22 mouse cellular contexts compared by ENCODE assay signal in genomic region chr12:26867731-26868130, GRCm38 (mm10).
DNase-seq lines count a peak whose midpoint lies in the region; ATAC-seq and TF ChIP-seq lines count a peak whose summit lies in the region.
"Had no signal": no experiment of that assay in that cellular context is flagged by ENCODE, and none has a peak within 500 bp of the region (broad histone marks: within the 10 kb centered on the region; RNA-seq: fewer than 3 reads in every experiment).

No protein-coding gene starts in this region.

- no peak overlapping the region for H3K4me2 ChIP-seq in forebrain, embryonic 15.5 days (replicated peaks)
- no peak overlapping the region for H3K4me2 ChIP-seq in forebrain, embryonic 12.5 days
- no peak overlapping the region for H3K4me2 ChIP-seq in hindbrain, embryonic 14.5 days (replicated peaks)
- no peak overlapping the region for H3K4me2 ChIP-seq in hindbrain, embryonic 16.5 days (ENCODE audit: low read length)
- H3K4me2 ChIP-seq in forebrain, postnatal 0 days (ENCODE audit: low read depth): no peak overlapping the region
- H3K4me2 ChIP-seq: embryonic facial prominence, embryonic 15.5 days; heart, embryonic 12.5 days; hindbrain, embryonic 15.5 days had no signal

- no peak overlapping the region for H3K9ac ChIP-seq in forebrain, embryonic 15.5 days (replicated peaks)
- no peak overlapping the region for H3K9ac ChIP-seq in forebrain, embryonic 12.5 days
- H3K9ac ChIP-seq in hindbrain, embryonic 14.5 days: no peak overlapping the region
- H3K9ac ChIP-seq in hindbrain, embryonic 16.5 days (ENCODE audit: low read depth, low read length): no peak overlapping the region
- H3K9ac ChIP-seq in forebrain, postnatal 0 days: no peak overlapping the region
- H3K9ac ChIP-seq: embryonic facial prominence, embryonic 15.5 days; heart, embryonic 12.5 days; hindbrain, embryonic 15.5 days had no signal

- DNase-seq in hindbrain, embryonic 14.5 days (ENCODE audit: low spot score): no peak
- DNase-seq in brain, embryonic 14.5 days (ENCODE audit: low read depth): peak; percentile 66
- no peak for DNase-seq in forebrain, postnatal 0 days
- DNase-seq: adrenal gland, postnatal 14 days; cerebellum, adult 2 months; cerebellum, postnatal 14 days; embryo, embryonic 11 days; gastrocnemius, adult 2 months; gastrocnemius, postnatal 36 days; heart, adult 18-20 months; kidney, adult 11 months; kidney, adult 9 months had no signal

- no peak overlapping the region for H3K27ac ChIP-seq in forebrain, embryonic 15.5 days (replicated peaks)
- H3K27ac ChIP-seq in forebrain, embryonic 12.5 days: no peak overlapping the region
- H3K27ac ChIP-seq in hindbrain, embryonic 14.5 days: peak overlapping the region; percentile 58
- H3K27ac ChIP-seq in hindbrain, embryonic 16.5 days (ENCODE audit: low read depth, low read length): no peak overlapping the region
- H3K27ac ChIP-seq in forebrain, postnatal 0 days (ENCODE audit: low read depth, low read length): no peak overlapping the region
- H3K27ac ChIP-seq: embryonic facial prominence, embryonic 15.5 days; gastrocnemius, adult 2 months; hindbrain, embryonic 15.5 days had no signal

- no peak overlapping the region for H3K4me3 ChIP-seq in forebrain, embryonic 15.5 days
- no peak overlapping the region for H3K4me3 ChIP-seq in forebrain, embryonic 12.5 days (replicated peaks)
- H3K4me3 ChIP-seq in hindbrain, embryonic 14.5 days (replicated peaks; ENCODE audit: low read length): no peak overlapping the region
- no peak overlapping the region for H3K4me3 ChIP-seq in hindbrain, embryonic 16.5 days (ENCODE audit: low read length)
- no peak overlapping the region for H3K4me3 ChIP-seq in forebrain, postnatal 0 days (ENCODE audit: low read depth, low read length)
- H3K4me3 ChIP-seq: embryonic facial prominence, embryonic 15.5 days; erythroblast, embryonic 14.5 days; gastrocnemius, adult 2 months; heart, embryonic 12.5 days; hindbrain, embryonic 15.5 days had no signal

- 64% methylated on average over 6 of the region's 6 CpGs for WGBS in forebrain, embryonic 15.5 days
- 71% methylated on average over 6 of the region's 6 CpGs for WGBS in forebrain, embryonic 12.5 days
- 63% methylated on average over 6 of the region's 6 CpGs for WGBS in hindbrain, embryonic 14.5 days
- 59% methylated on average over 6 of the region's 6 CpGs for WGBS in hindbrain, embryonic 16.5 days
- WGBS in forebrain, postnatal 0 days: 56% methylated on average over 6 of the region's 6 CpGs

- 0 out of 2 replicates have a peak, but pooled peaks have one; percentile 41 for ATAC-seq in forebrain, embryonic 15.5 days (replicated peaks)
- no peak for ATAC-seq in forebrain, embryonic 12.5 days (ENCODE audit: low FRiP score)
- no peak for ATAC-seq in hindbrain, embryonic 14.5 days (ENCODE audit: low FRiP score)
- ATAC-seq in hindbrain, embryonic 16.5 days: no peak
- ATAC-seq in forebrain, postnatal 0 days: peak; percentile 42; the same call in 1 of the 2 replicates
- ATAC-seq: activated CD4-positive, CD25-positive, alpha-beta regulatory T cell, adult 4 months; Patski had no signal

- peaks cover 3% of the 10 kb centered on the region; the same call in 1 of the 2 replicates for H3K4me1 ChIP-seq in forebrain, embryonic 15.5 days
- no peaks in the 10 kb centered on the region for H3K4me1 ChIP-seq in forebrain, embryonic 12.5 days
- H3K4me1 ChIP-seq in hindbrain, embryonic 14.5 days (replicated peaks; ENCODE audit: control insufficient read depth, insufficient read depth, low read length): 0 out of 2 replicates have a peak, but pooled peaks cover 4% of the 10 kb centered on the region
- H3K4me1 ChIP-seq in hindbrain, embryonic 16.5 days (ENCODE audit: control insufficient read depth, insufficient read depth, low read depth, low read length): no peaks in the 10 kb centered on the region
- no peaks in the 10 kb centered on the region for H3K4me1 ChIP-seq in forebrain, postnatal 0 days (ENCODE audit: insufficient read depth)
- H3K4me1 ChIP-seq: embryonic facial prominence, embryonic 15.5 days; heart, embryonic 12.5 days; hindbrain, embryonic 15.5 days had no signal

- H3K27me3 ChIP-seq in forebrain, embryonic 15.5 days: no peaks in the 10 kb centered on the region
- H3K27me3 ChIP-seq in forebrain, embryonic 12.5 days: no peaks in the 10 kb centered on the region
- no peaks in the 10 kb centered on the region for H3K27me3 ChIP-seq in hindbrain, embryonic 14.5 days (ENCODE audit: control insufficient read depth, insufficient read depth, low read length)
- no peaks in the 10 kb centered on the region for H3K27me3 ChIP-seq in hindbrain, embryonic 16.5 days (replicated peaks; ENCODE audit: control insufficient read depth, insufficient read depth, low read length)
- H3K27me3 ChIP-seq in forebrain, postnatal 0 days (ENCODE audit: insufficient read depth, low read length): no peaks in the 10 kb centered on the region
- H3K27me3 ChIP-seq: CH12.LX; embryonic facial prominence, embryonic 15.5 days; heart, embryonic 12.5 days; hindbrain, embryonic 15.5 days; Patski had no signal

- no peaks in the 10 kb centered on the region for H3K36me3 ChIP-seq in forebrain, embryonic 15.5 days
- no peaks in the 10 kb centered on the region for H3K36me3 ChIP-seq in forebrain, embryonic 12.5 days (replicated peaks)
- no peaks in the 10 kb centered on the region for H3K36me3 ChIP-seq in hindbrain, embryonic 14.5 days (replicated peaks; ENCODE audit: control insufficient read depth, insufficient read depth)
- no peaks in the 10 kb centered on the region for H3K36me3 ChIP-seq in hindbrain, embryonic 16.5 days (ENCODE audit: control insufficient read depth, insufficient read depth, low read length)
- no peaks in the 10 kb centered on the region for H3K36me3 ChIP-seq in forebrain, postnatal 0 days (ENCODE audit: insufficient read depth)
- H3K36me3 ChIP-seq: embryonic facial prominence, embryonic 15.5 days; heart, embryonic 12.5 days; hindbrain, embryonic 15.5 days had no signal

- no peak for TF ChIP-seq CTCF in brain, embryonic 14.5 days (IDR thresholded peaks at IDR 0.05; ENCODE audit: borderline replicate concordance, extremely low read depth, insufficient read depth, insufficient read length)
- peak; percentile 22 for TF ChIP-seq CTCF in forebrain, postnatal 0 days (IDR thresholded peaks at IDR 0.05; ENCODE audit: low read depth)

- no peak for TF ChIP-seq POLR2A in brain, embryonic 14.5 days (IDR thresholded peaks at IDR 0.05; ENCODE audit: borderline replicate concordance, extremely low read depth, insufficient read depth, insufficient read length, poor library complexity, severe bottlenecking)

- no peaks in the 10 kb centered on the region for H3K9me3 ChIP-seq in forebrain, embryonic 15.5 days
- no peaks in the 10 kb centered on the region for H3K9me3 ChIP-seq in forebrain, embryonic 12.5 days
- H3K9me3 ChIP-seq in hindbrain, embryonic 14.5 days (ENCODE audit: control insufficient read depth, low read length): no peaks in the 10 kb centered on the region
- no peaks in the 10 kb centered on the region for H3K9me3 ChIP-seq in hindbrain, embryonic 16.5 days (ENCODE audit: control insufficient read depth, low read length)
- no peaks in the 10 kb centered on the region for H3K9me3 ChIP-seq in forebrain, postnatal 0 days (ENCODE audit: low read length)
- H3K9me3 ChIP-seq: embryonic facial prominence, embryonic 15.5 days; heart, embryonic 12.5 days; hindbrain, embryonic 15.5 days had no signal

Comparison
In these comparisons a context has a peak if more than half of its experiments do, and no peak if none do; other contexts are left out.
1. ATAC-seq: peak in forebrain, embryonic 15.5 days (single experiment) and forebrain, postnatal 0 days (single experiment); none in forebrain, embryonic 12.5 days (single experiment), hindbrain, embryonic 14.5 days (single experiment) and hindbrain, embryonic 16.5 days (single experiment).